Mouse (Mus musculus): Measurements from ENCODE around the gene Fbxw11. TPM values are rescaled to one million over a fixed set of nuclear protein-coding genes. Genes with fewer than 3 reads are reported as not detected.
"Not testable (repeated sequence)": the region's sequence is repeated elsewhere in the genome, so short reads cannot be mapped to it uniquely, and the experiment has no call there.

The Fbxw11 gene
- total and polyA plus RNA-seq, 3 experiments = 27.3 to 58.7 (median 47.8) TPM

DNA sequence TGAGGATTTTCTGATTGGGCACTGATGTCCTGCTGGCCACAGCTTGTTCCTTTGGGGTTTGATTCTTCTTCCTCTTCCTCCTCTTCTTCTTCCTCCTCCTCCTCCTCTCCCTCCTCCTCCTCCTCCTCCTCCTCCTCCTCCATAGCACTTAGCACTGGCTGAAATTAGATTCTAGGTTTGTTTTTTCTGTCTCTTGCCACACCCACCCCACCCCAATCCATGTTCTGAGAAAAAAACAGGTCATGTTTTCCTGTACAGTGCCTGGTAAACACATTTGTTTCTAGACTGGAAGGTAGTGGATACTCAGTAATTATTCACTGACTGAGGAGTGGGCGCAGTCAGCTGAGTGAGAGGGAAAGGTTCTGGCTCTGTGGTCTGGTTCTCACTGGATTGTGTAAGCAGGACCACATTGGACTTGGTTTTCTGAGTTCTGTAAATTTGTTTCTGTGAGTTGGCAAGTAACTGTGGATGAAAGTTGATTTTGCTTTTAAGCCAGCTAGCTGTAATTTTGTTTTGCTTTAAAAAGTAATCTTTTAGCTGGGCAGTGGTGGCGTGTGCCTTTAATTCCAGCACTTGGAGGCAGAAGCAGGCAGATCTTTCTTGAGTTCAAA lies 45.8 kb downstream of the Fbxw11 start:
- no peaks in the 10 kb centered on the region for H3K27me3 ChIP-seq (ENCODE audit: control insufficient read depth, insufficient read depth, low read length)
- no peak for TF ChIP-seq POLR2A (IDR thresholded peaks at IDR 0.05; ENCODE audit: insufficient read depth, low read depth, low read length)
- no peak for TF ChIP-seq CTCF (IDR thresholded peaks at IDR 0.05)
- no peak for TF ChIP-seq EP300 (IDR thresholded peaks at IDR 0.05; ENCODE audit: insufficient read depth, low read depth, low read length)
- DNase-seq = peak; percentile 19 to 29
- peaks cover 9% of the 10 kb centered on the region for H3K79me2 ChIP-seq (replicated peaks; ENCODE audit: control insufficient read depth, insufficient read depth, low read length)
- no peak overlapping the region for H3K9ac ChIP-seq (ENCODE audit: low read depth, low read length)
- H3K4me3 ChIP-seq = no peak overlapping the region
- no peak overlapping the region; the same call in 1 of the 2 replicates for H3K27ac ChIP-seq
- intact Hi-C loops (cut with DNase I) = no loop called here
- H3K4me1 ChIP-seq (ENCODE audit: control insufficient read depth, insufficient read depth, low read length) = peaks cover 18% of the 10 kb centered on the region
- peaks cover 6% of the 10 kb centered on the region for H3K36me3 ChIP-seq (ENCODE audit: control insufficient read depth, insufficient read depth, low read length)
- 63% methylated on average over 2 of the region's 2 CpGs for WGBS

DNA sequence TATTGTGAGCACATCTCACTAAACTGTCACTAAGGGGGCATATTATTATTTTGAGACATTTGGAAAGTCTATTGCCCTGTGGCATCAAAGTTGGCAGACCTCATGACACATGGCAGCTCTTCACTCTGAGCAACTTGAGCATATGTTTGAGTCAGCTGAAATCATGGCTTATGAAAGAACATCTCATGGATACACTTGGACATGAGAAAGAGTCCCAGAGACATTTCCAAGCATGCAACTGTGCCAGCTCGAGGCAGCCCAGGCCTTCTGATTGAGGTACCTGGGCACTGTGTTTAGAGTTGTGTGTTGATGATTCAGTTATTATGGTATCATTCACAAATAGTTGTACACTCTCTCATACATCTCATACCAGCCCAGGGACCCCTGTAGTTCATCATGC lies 47.0 kb downstream of the Fbxw11 start:
- intact Hi-C loops (cut with DNase I) = no loop called here
- peaks cover 8% of the 10 kb centered on the region for H3K36me3 ChIP-seq (ENCODE audit: control insufficient read depth, insufficient read depth, low read length)
- peaks cover 8% of the 10 kb centered on the region for H3K79me2 ChIP-seq (replicated peaks; ENCODE audit: control insufficient read depth, insufficient read depth, low read length)
- H3K27ac ChIP-seq = no peak overlapping the region
- H3K4me3 ChIP-seq = no peak overlapping the region
- no peak for TF ChIP-seq CTCF (IDR thresholded peaks at IDR 0.05)
- TF ChIP-seq POLR2A (IDR thresholded peaks at IDR 0.05; ENCODE audit: insufficient read depth, low read depth, low read length) = no peak
- no peak for TF ChIP-seq EP300 (IDR thresholded peaks at IDR 0.05; ENCODE audit: insufficient read depth, low read depth, low read length)
- WGBS = 68% methylated on average over 1 of the region's 1 CpGs
- no peak overlapping the region for H3K9ac ChIP-seq (ENCODE audit: low read depth, low read length)
- peaks cover 18% of the 10 kb centered on the region for H3K4me1 ChIP-seq (ENCODE audit: control insufficient read depth, insufficient read depth, low read length)
- peak in 1 of 2 experiments; percentile 14 for DNase-seq
- H3K27me3 ChIP-seq (ENCODE audit: control insufficient read depth, insufficient read depth, low read length) = no peaks in the 10 kb centered on the region

DNA sequence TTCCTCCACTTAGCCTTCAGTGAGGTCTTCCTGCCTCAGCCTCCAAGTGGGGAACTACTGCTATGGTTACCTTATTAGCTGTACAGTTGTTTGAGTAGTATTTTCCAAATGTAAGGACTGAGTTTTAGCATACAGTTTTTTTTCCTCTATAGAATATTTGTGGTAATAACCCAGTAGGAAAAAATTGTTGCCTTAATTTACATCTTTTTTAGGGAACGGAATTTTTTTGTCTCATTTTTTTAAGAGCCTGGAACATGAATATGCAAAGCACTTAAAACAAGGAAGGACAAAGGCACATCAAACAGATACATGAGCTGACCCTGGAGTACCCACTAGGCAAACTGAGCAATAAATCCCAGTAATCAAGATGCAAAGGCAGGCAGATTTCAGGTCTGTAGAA lies 50.3 kb downstream of the Fbxw11 start:
- Histone ChIP-seq H3K9ac (ENCODE audit: low read depth, low read length) (no peak overlapping the region), H3K79me2 (replicated peaks; ENCODE audit: control insufficient read depth, insufficient read depth, low read length) (peaks cover 9% of the 10 kb centered on the region), H3K27me3 (ENCODE audit: control insufficient read depth, insufficient read depth, low read length) (no peaks in the 10 kb centered on the region), H3K27ac (no peak overlapping the region), H3K4me1 (ENCODE audit: control insufficient read depth, insufficient read depth, low read length) (peaks cover 18% of the 10 kb centered on the region), H3K36me3 (ENCODE audit: control insufficient read depth, insufficient read depth, low read length) (peaks cover 10% of the 10 kb centered on the region), H3K4me3 (no peak overlapping the region)
- 88% methylated on average over 1 of the region's 1 CpGs for WGBS
- intact Hi-C loops (cut with DNase I) = loop anchor here (10.0 kb wide), 1 partner anchor 348 kb away; the partner anchor contains the start of gene Sh3pxd2b
- no peak for DNase-seq
- TF ChIP-seq EP300 (IDR thresholded peaks at IDR 0.05; ENCODE audit: insufficient read depth, low read depth, low read length) (no peak), CTCF (IDR thresholded peaks at IDR 0.05) (no peak), POLR2A (IDR thresholded peaks at IDR 0.05; ENCODE audit: insufficient read depth, low read depth, low read length) (no peak)

DNA sequence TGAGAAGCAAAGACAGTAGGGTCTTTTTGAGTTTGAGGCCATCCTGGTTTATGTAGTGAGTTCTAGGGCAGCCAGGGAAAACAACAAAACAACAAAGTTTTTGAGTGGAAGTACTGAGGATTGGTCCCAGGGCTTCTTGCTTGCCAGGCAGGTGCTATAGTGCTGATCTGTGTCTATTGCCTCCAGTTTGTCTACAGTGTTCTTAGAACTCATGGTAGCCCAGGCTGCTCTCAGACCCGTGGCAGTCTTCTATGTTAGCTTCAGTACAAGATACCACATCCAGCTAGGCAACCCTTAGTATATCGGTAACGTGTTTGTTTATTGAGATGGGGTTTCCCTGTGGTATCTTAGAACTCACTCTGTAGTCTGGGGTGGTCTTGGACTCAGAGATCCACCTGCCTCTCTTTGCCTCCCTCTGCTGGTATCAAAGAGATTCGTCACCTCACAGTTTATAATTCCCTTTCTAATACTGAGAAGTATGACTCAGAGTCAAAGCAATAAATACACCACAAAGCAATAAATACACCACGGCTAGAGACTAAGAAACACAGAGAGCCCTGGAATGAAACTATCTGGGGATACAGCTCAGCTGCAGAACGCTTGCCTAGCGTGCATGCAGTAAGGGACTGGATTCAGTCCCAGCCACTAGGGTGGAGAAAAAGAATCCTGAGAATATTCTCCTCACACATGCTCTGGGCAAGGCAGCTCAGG lies 51.1 kb downstream of the Fbxw11 start:
- Histone ChIP-seq H3K9ac (ENCODE audit: low read depth, low read length) (no peak overlapping the region), H3K36me3 (ENCODE audit: control insufficient read depth, insufficient read depth, low read length) (peaks cover 11% of the 10 kb centered on the region), H3K27ac (no peak overlapping the region), H3K79me2 (replicated peaks; ENCODE audit: control insufficient read depth, insufficient read depth, low read length) (peaks cover 8% of the 10 kb centered on the region), H3K27me3 (ENCODE audit: control insufficient read depth, insufficient read depth, low read length) (no peaks in the 10 kb centered on the region), H3K4me1 (ENCODE audit: control insufficient read depth, insufficient read depth, low read length) (peaks cover 18% of the 10 kb centered on the region), H3K4me3 (no peak overlapping the region)
- DNase-seq = peak; percentile 25 to 34
- 25% methylated on average over 7 of the region's 7 CpGs for WGBS
- intact Hi-C loops (cut with DNase I) = loop anchor here (2.0 to 10.0 kb wide), 2 partner anchors 15 to 349 kb away; partner anchors contain the start of gene Sh3pxd2b
- no peak for TF ChIP-seq POLR2A (IDR thresholded peaks at IDR 0.05; ENCODE audit: insufficient read depth, low read depth, low read length)
- TF ChIP-seq CTCF (IDR thresholded peaks at IDR 0.05) = peak; percentile 66
- TF ChIP-seq EP300 (IDR thresholded peaks at IDR 0.05; ENCODE audit: insufficient read depth, low read depth, low read length) = no peak

DNA sequence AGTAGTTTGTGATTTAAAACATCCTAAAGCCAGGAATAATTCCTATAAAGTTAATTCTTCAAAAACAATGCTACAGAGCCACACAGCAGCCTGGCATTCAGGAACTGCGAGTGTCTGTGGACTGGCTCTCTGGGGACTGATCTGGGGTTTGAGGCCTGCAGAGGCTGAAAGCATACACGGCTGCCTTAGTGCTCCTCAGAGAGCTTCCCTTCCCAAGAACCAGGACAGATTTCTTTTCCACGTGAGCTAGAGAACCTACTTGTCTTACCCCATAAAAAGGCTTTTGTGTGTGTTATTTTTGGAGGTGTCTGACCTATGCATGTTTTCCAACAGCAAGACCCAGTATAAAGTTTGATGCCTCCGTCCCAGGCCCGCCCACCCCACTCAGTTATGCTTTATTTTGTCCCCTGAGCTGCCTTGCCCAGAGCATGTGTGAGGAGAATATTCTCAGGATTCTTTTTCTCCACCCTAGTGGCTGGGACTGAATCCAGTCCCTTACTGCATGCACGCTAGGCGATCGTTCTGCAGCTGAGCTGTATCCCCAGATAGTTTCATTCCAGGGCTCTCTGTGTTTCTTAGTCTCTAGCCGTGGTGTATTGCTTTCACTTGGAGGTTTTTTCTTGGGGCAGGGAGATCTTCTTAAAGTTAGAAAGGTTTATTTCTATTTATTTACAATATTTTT lies 51.9 kb downstream of the Fbxw11 start:
- WGBS = 30% methylated on average over 9 of the region's 9 CpGs
- Histone ChIP-seq H3K36me3 (ENCODE audit: control insufficient read depth, insufficient read depth, low read length) (peaks cover 16% of the 10 kb centered on the region), H3K27ac (peak overlapping the region; percentile 21; the same call in 1 of the 2 replicates), H3K4me1 (ENCODE audit: control insufficient read depth, insufficient read depth, low read length) (peaks cover 18% of the 10 kb centered on the region)
- intact Hi-C loops (cut with DNase I) = loop anchor here (2.0 to 10.0 kb wide), 2 partner anchors 14 to 350 kb away; partner anchors contain the start of gene Sh3pxd2b
- H3K4me3 ChIP-seq; H3K79me2 ChIP-seq (replicated peaks; ENCODE audit: control insufficient read depth, insufficient read depth, low read length); H3K9ac ChIP-seq (ENCODE audit: low read depth, low read length); H3K27me3 ChIP-seq (ENCODE audit: control insufficient read depth, insufficient read depth, low read length): not testable (repeated sequence)
- DNase-seq = peak in 1 of 2 experiments; percentile 18

Data from heart, adult 2 months (tissue).